Mouse (Mus musculus): ENCODE measurements around the gene Gm21969. TPM values are rescaled to one million over a fixed set of nuclear protein-coding genes. Genes with fewer than 3 reads are reported as not detected.

Gene Gm21969
- polyA plus RNA-seq, 1 experiment from 2014 or later = 0.04 TPM

GRCm38 (mm10) chr4:139579003-139579402 lies 24.0 kb upstream of the Gm21969 start:
- no peaks in the 10 kb centered on the region for H3K9me3 ChIP-seq (ENCODE audit: low read length)
- H3K4me3 ChIP-seq (ENCODE audit: low read depth, low read length) = no peak overlapping the region
- H3K27me3 ChIP-seq (ENCODE audit: insufficient read depth, low read length) = peaks cover 13% of the 10 kb centered on the region
- TF ChIP-seq EP300 (IDR thresholded peaks at IDR 0.05; ENCODE audit: low read depth) = no peak
- TF ChIP-seq CTCF (IDR thresholded peaks at IDR 0.05; ENCODE audit: low read depth) = no peak
- H3K4me1 ChIP-seq (ENCODE audit: insufficient read depth) = peaks cover 41% of the 10 kb centered on the region
- DNase-seq (no peak), ATAC-seq (no peak)
- H3K9ac ChIP-seq (replicated peaks) = no peak overlapping the region
- 20% methylated on average over 10 of the region's 10 CpGs for WGBS (ENCODE audit: insufficient replicate concordance)
- H3K4me2 ChIP-seq (ENCODE audit: low read depth, low read length) = peak overlapping the region; percentile 33
- H3K36me3 ChIP-seq (replicated peaks; ENCODE audit: insufficient read depth, low read length) = no peaks in the 10 kb centered on the region
- peak overlapping the region; percentile 77 for H3K27ac ChIP-seq (ENCODE audit: low read depth)

GRCm38 (mm10) chr4:139579466-139579865 lies 23.5 kb upstream of the Gm21969 start:
- H3K27me3 ChIP-seq (ENCODE audit: insufficient read depth, low read length) = peaks cover 13% of the 10 kb centered on the region
- 17% methylated on average over 6 of the region's 6 CpGs for WGBS (ENCODE audit: insufficient replicate concordance)
- H3K4me1 ChIP-seq (ENCODE audit: insufficient read depth) = peaks cover 41% of the 10 kb centered on the region
- H3K9me3 ChIP-seq (ENCODE audit: low read length) = no peaks in the 10 kb centered on the region
- no peak overlapping the region for H3K9ac ChIP-seq (replicated peaks)
- peak overlapping the region; percentile 33; the same call in 1 of the 2 replicates for H3K4me2 ChIP-seq (ENCODE audit: low read depth, low read length)
- H3K4me3 ChIP-seq (ENCODE audit: low read depth, low read length) = no peak overlapping the region
- peak overlapping the region; percentile 77 for H3K27ac ChIP-seq (ENCODE audit: low read depth)
- DNase-seq (no peak), ATAC-seq (no peak)
- TF ChIP-seq CTCF (IDR thresholded peaks at IDR 0.05; ENCODE audit: low read depth) (no peak), EP300 (IDR thresholded peaks at IDR 0.05; ENCODE audit: low read depth) (no peak)
- H3K36me3 ChIP-seq (replicated peaks; ENCODE audit: insufficient read depth, low read length) = no peaks in the 10 kb centered on the region

- no peak for TF ChIP-seq CTCF (IDR thresholded peaks at IDR 0.05; ENCODE audit: low read depth)
- TF ChIP-seq EP300 (IDR thresholded peaks at IDR 0.05; ENCODE audit: low read depth) = no peak
- peak; percentile 44 for DNase-seq
- Histone ChIP-seq H3K4me1 (ENCODE audit: insufficient read depth) (peaks cover 46% of the 10 kb centered on the region), H3K4me3 (ENCODE audit: low read depth, low read length) (peak overlapping the region; percentile 21), H3K4me2 (ENCODE audit: low read depth, low read length) (peak overlapping the region; percentile 63), H3K9me3 (ENCODE audit: low read length) (no peaks in the 10 kb centered on the region), H3K27me3 (ENCODE audit: insufficient read depth, low read length) (peaks cover 7% of the 10 kb centered on the region), H3K9ac (replicated peaks) (peak overlapping the region; percentile 53), H3K36me3 (replicated peaks; ENCODE audit: insufficient read depth, low read length) (no peaks in the 10 kb centered on the region), H3K27ac (ENCODE audit: low read depth) (peak overlapping the region; percentile 77)
- ATAC-seq = 0 out of 2 replicates have a peak, but pooled peaks have one; percentile 14
- 20% methylated on average over 15 of the region's 15 CpGs for WGBS (ENCODE audit: insufficient replicate concordance)
Measured at GRCm38 (mm10) chr4:139580663-139581336, 22.2 kb upstream of the Gm21969 start.

GRCm38 (mm10) chr4:139581427-139582051 lies 21.4 kb upstream of the Gm21969 start:
- no peaks in the 10 kb centered on the region for H3K36me3 ChIP-seq (replicated peaks; ENCODE audit: insufficient read depth, low read length)
- DNase-seq = no peak
- H3K9ac ChIP-seq (replicated peaks) = peak overlapping the region; percentile 53
- H3K4me2 ChIP-seq (ENCODE audit: low read depth, low read length) = peak overlapping the region; percentile 63
- H3K4me1 ChIP-seq (ENCODE audit: insufficient read depth) = peaks cover 54% of the 10 kb centered on the region
- WGBS (ENCODE audit: insufficient replicate concordance) = 27% methylated on average over 6 of the region's 6 CpGs
- TF ChIP-seq EP300 (IDR thresholded peaks at IDR 0.05; ENCODE audit: low read depth) (no peak), CTCF (IDR thresholded peaks at IDR 0.05; ENCODE audit: low read depth) (no peak)
- H3K27ac ChIP-seq (ENCODE audit: low read depth) = peak overlapping the region; percentile 77
- H3K27me3 ChIP-seq (ENCODE audit: insufficient read depth, low read length) = no peaks in the 10 kb centered on the region; the same call in 1 of the 2 replicates
- no peaks in the 10 kb centered on the region for H3K9me3 ChIP-seq (ENCODE audit: low read length)
- ATAC-seq = peak; percentile 42; the same call in 1 of the 2 replicates
- peak overlapping the region; percentile 21 for H3K4me3 ChIP-seq (ENCODE audit: low read depth, low read length)

- no peak overlapping the region for H3K9ac ChIP-seq (replicated peaks)
- no peak overlapping the region for H3K4me3 ChIP-seq (ENCODE audit: low read depth, low read length)
- no peak for ATAC-seq
Measured at GRCm38 (mm10) chr4:139582346-139582745, 20.6 kb upstream of the Gm21969 start.

GRCm38 (mm10) chr4:139582903-139583302 lies 20.1 kb upstream of the Gm21969 start:
- 0 out of 2 replicates have a peak overlapping the region, but pooled peaks have one; percentile 77 for H3K27ac ChIP-seq (ENCODE audit: low read depth)
- H3K4me2 ChIP-seq (ENCODE audit: low read depth, low read length) = no peak overlapping the region
- ATAC-seq (no peak), DNase-seq (no peak)
- TF ChIP-seq CTCF (IDR thresholded peaks at IDR 0.05; ENCODE audit: low read depth) = peak; percentile 47
- TF ChIP-seq EP300 (IDR thresholded peaks at IDR 0.05; ENCODE audit: low read depth) = no peak
- H3K36me3 ChIP-seq (replicated peaks; ENCODE audit: insufficient read depth, low read length) = no peaks in the 10 kb centered on the region
- H3K4me3 ChIP-seq (ENCODE audit: low read depth, low read length) = no peak overlapping the region
- H3K27me3 ChIP-seq (ENCODE audit: insufficient read depth, low read length) = no peaks in the 10 kb centered on the region; the same call in 1 of the 2 replicates
- 69% methylated on average over 3 of the region's 3 CpGs for WGBS (ENCODE audit: insufficient replicate concordance)
- peak overlapping the region; percentile 21; the same call in 1 of the 2 replicates for H3K9ac ChIP-seq (replicated peaks)
- no peaks in the 10 kb centered on the region for H3K9me3 ChIP-seq (ENCODE audit: low read length)
- H3K4me1 ChIP-seq (ENCODE audit: insufficient read depth) = peaks cover 60% of the 10 kb centered on the region

More at GRCm38 (mm10) chr4:139582346-139582745, 20.6 kb upstream of the Gm21969 start:
- Histone ChIP-seq H3K9me3 (ENCODE audit: low read length) (no peaks in the 10 kb centered on the region), H3K36me3 (replicated peaks; ENCODE audit: insufficient read depth, low read length) (no peaks in the 10 kb centered on the region), H3K4me2 (ENCODE audit: low read depth, low read length) (0 out of 2 replicates have a peak overlapping the region, but pooled peaks have one; percentile 63), H3K27ac (ENCODE audit: low read depth) (peak overlapping the region; percentile 77), H3K4me1 (ENCODE audit: insufficient read depth) (peaks cover 60% of the 10 kb centered on the region), H3K27me3 (ENCODE audit: insufficient read depth, low read length) (no peaks in the 10 kb centered on the region; the same call in 1 of the 2 replicates)
- TF ChIP-seq CTCF (IDR thresholded peaks at IDR 0.05; ENCODE audit: low read depth) (no peak), EP300 (IDR thresholded peaks at IDR 0.05; ENCODE audit: low read depth) (no peak)
- WGBS (ENCODE audit: insufficient replicate concordance) = 45% methylated on average over 6 of the region's 6 CpGs
- no peak for DNase-seq
